Mouse (Mus musculus): ENCODE measurements around the gene Prkn.

DNA sequence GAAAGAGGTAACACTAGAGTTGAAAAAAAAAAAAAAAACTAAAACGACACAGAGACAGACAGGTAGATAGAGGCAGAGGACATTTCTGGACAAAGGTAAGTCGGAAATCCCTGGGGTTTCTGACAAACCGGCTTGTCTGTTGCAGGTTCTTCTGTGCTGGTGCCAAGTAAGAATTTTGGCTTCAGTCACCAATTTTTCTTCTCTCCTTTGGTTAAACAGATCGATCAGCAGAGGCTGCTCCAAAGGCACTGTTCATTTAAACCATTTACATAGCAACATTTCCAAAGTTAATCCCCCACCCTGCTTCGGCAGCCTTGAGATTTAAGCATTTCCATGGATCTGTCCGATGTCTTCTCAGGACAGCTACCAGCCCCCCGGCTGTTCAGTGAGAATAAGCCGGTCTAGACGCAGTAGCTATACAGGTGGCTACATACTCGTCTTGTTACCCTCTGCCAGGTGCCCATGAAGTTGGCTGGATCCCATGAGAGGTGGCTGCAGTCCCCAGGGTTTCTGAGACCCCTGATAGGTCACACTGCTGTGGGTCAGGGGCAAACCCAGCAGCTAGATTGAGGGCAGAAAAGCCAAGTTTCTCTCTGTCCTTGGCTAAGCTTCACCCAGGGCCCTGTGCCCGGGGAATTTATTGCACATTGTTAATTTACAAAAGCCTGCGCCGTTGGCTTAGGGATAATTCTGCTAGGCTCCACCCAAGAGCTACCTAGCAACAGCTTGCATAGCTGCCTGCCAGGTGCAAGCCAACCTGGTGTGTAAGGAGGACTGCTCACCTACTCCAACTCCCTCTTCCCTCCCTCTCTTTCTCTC is 1133.0 kb downstream of the Prkn start:
- TF ChIP-seq CTCF (IDR thresholded peaks at IDR 0.05; ENCODE audit: borderline replicate concordance, insufficient read depth, low read depth, low read length) (no peak), POLR2A (IDR thresholded peaks at IDR 0.05; ENCODE audit: borderline replicate concordance, insufficient read depth, low read length) (no peak)

All from cerebellum, adult 2 months (tissue).